Mouse (Mus musculus): ENCODE results near the gene Hsbp1. TPM values are rescaled to one million over a fixed set of nuclear protein-coding genes. Genes with fewer than 3 reads are reported as not detected.
"Not testable (repeated sequence)": the region's sequence is repeated elsewhere in the genome, so short reads cannot be mapped to it uniquely, and the experiment has no call there.

The Hsbp1 gene
- 329 and 342 TPM in 2 replicates for polyA plus RNA-seq (2015; fragmentation: Nextera tagmentation; extraction: Ambion mirVana)

DNA sequence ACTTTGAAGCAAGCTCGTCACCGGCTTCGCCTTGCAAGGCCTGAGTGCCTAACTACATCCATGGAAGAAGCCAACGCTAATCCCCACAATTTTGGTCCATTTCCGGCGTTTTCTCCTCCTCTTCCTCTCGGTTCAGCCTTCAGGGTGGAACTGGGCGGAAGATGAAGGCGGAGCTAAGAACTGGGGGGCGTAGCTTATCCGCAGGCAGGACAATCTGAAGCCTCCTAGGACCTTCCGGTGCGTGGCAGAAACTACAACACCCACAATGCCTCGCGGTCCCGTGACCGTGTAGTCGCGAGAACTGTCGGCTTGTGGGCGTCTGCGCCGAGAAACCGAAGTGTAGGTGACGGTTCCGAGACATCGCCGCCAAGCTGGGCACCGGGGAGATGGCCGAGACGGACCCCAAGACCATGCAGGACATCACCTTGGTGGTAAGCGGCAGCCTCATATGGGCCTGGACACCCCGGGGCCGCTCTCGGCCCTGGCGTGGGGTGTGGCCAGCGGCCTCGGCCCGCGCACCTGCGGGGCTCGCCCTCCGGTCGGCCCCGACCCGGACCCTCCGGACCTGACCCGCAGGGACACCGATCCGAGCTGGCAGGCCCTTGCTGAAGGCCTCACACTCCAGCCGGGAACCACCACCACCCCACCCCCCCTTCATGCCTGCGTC, at the start of gene Hsbp1:
Gene Hsbp1, plus strand, starts transcription at position 299 of the 667 bp plus-strand sequence.
- H3K4me2 ChIP-seq (replicated peaks; ENCODE audit: low read depth, low read length): peak within 1 kb of the TSS; percentile 64
- peaks cover 4% of the 10 kb centered on the region; the same call in 1 of the 2 replicates for H3K9me3 ChIP-seq (ENCODE audit: low read length)
- 3% methylated on average over 50 of the region's 52 CpGs for WGBS
- 0 out of 2 replicates have a peak within 1 kb of the TSS, but pooled peaks have one; percentile 3 for H3K27ac ChIP-seq (ENCODE audit: low read length)
- H3K4me3 ChIP-seq (ENCODE audit: low read length): peak within 1 kb of the TSS; percentile 94
- peak within 1 kb of the TSS; percentile 88 for H3K9ac ChIP-seq (replicated peaks; ENCODE audit: low read length)
- H3K36me3 ChIP-seq (ENCODE audit: insufficient read depth, low read length): peaks cover 30% of the 10 kb centered on the region
- peak; percentile 98 for ATAC-seq (ENCODE audit: low FRiP score, low TSS enrichment)
- H3K27me3 ChIP-seq (ENCODE audit: insufficient read depth, low read length): no peaks in the 10 kb centered on the region
- H3K4me1 ChIP-seq (ENCODE audit: insufficient read depth, low read length): peaks cover 8% of the 10 kb centered on the region

- H3K4me1 ChIP-seq (ENCODE audit: insufficient read depth, low read length): no peaks in the 10 kb centered on the region
- WGBS: 64% methylated on average over 13 of the region's 13 CpGs
- no peak overlapping the region for H3K4me3 ChIP-seq (ENCODE audit: low read length)
- H3K27me3 ChIP-seq (ENCODE audit: insufficient read depth, low read length): no peaks in the 10 kb centered on the region
- H3K9me3 ChIP-seq (ENCODE audit: low read length): peaks cover 2% of the 10 kb centered on the region; the same call in 1 of the 2 replicates
- ATAC-seq (ENCODE audit: low FRiP score, low TSS enrichment): no peak
- no peak overlapping the region for H3K9ac ChIP-seq (replicated peaks; ENCODE audit: low read length)
- no peak overlapping the region for H3K27ac ChIP-seq (ENCODE audit: low read length)
- H3K4me2 ChIP-seq (replicated peaks; ENCODE audit: low read depth, low read length): no peak overlapping the region
- H3K36me3 ChIP-seq (ENCODE audit: insufficient read depth, low read length): no peaks in the 10 kb centered on the region
Measured at GRCm38 (mm10) chr8:119295477-119295876, 48.8 kb upstream of the Hsbp1 start.

DNA sequence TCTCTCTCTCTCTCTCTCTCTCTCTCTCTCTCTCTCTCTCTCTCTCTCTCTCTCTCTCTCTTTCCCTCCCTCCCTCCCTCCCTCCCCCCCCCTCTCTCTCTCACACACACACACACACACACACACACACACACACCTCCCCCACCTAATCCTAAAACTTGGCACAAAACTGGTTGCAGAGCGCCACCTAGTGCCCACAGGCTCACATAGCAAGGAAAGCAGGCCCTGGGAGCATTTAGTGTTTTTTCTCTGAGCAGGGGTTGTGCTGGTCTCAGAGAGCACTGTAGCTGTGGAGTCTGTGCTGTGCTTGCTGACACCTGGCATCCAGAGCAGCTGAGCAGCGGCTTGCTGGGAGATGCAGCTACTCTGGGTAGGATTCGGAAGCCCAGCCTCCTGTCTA, 46.5 kb upstream of the Hsbp1 start:
- not testable (repeated sequence) for H3K36me3 ChIP-seq (ENCODE audit: insufficient read depth, low read length); H3K4me1 ChIP-seq (ENCODE audit: insufficient read depth, low read length); ATAC-seq (ENCODE audit: low FRiP score, low TSS enrichment); H3K27ac ChIP-seq (ENCODE audit: low read length); H3K9me3 ChIP-seq (ENCODE audit: low read length); H3K4me2 ChIP-seq (replicated peaks; ENCODE audit: low read depth, low read length); H3K9ac ChIP-seq (replicated peaks; ENCODE audit: low read length); H3K27me3 ChIP-seq (ENCODE audit: insufficient read depth, low read length); H3K4me3 ChIP-seq (ENCODE audit: low read length)
- 26% methylated on average over 3 of the region's 3 CpGs for WGBS

- H3K4me3 ChIP-seq (ENCODE audit: low read length): no peak overlapping the region
- WGBS: 91% methylated on average over 5 of the region's 5 CpGs
- no peak overlapping the region for H3K4me2 ChIP-seq (replicated peaks; ENCODE audit: low read depth, low read length)
- ATAC-seq (ENCODE audit: low FRiP score, low TSS enrichment): no peak
- no peak overlapping the region for H3K27ac ChIP-seq (ENCODE audit: low read length)
- H3K36me3 ChIP-seq (ENCODE audit: insufficient read depth, low read length): no peaks in the 10 kb centered on the region
- peaks cover 7% of the 10 kb centered on the region; the same call in 1 of the 2 replicates for H3K9me3 ChIP-seq (ENCODE audit: low read length)
- no peaks in the 10 kb centered on the region for H3K4me1 ChIP-seq (ENCODE audit: insufficient read depth, low read length)
- H3K27me3 ChIP-seq (ENCODE audit: insufficient read depth, low read length): no peaks in the 10 kb centered on the region
- H3K9ac ChIP-seq (replicated peaks; ENCODE audit: low read length): no peak overlapping the region
Measured at GRCm38 (mm10) chr8:119300335-119300734, 44.0 kb upstream of the Hsbp1 start.

DNA sequence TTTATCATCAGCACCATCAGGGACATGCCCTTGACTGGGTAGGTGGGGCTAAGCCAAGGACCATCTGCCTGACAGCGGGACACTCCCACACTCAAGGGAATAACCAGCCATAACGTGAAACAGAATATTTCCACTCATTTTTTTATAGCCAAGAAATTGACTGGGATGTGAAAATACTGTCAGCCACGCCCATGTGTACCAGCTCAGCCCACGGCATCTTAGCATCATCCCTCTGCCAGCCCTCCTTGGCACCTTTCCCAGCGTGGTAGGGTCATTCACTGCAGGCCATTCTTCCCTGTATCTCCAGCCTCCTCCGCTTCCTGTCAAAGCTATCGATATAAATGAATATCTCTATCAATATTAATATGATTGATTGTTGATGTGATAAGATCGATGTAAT, 40.1 kb upstream of the Hsbp1 start:
- 77% methylated on average over 8 of the region's 8 CpGs for WGBS
- Histone ChIP-seq H3K9ac (replicated peaks; ENCODE audit: low read length) (no peak overlapping the region), H3K4me1 (ENCODE audit: insufficient read depth, low read length) (no peaks in the 10 kb centered on the region), H3K27ac (ENCODE audit: low read length) (no peak overlapping the region), H3K36me3 (ENCODE audit: insufficient read depth, low read length) (no peaks in the 10 kb centered on the region), H3K4me3 (ENCODE audit: low read length) (no peak overlapping the region), H3K9me3 (ENCODE audit: low read length) (peaks cover 7% of the 10 kb centered on the region; the same call in 1 of the 2 replicates), H3K4me2 (replicated peaks; ENCODE audit: low read depth, low read length) (no peak overlapping the region), H3K27me3 (ENCODE audit: insufficient read depth, low read length) (no peaks in the 10 kb centered on the region)
- no peak for ATAC-seq (ENCODE audit: low FRiP score, low TSS enrichment)

DNA sequence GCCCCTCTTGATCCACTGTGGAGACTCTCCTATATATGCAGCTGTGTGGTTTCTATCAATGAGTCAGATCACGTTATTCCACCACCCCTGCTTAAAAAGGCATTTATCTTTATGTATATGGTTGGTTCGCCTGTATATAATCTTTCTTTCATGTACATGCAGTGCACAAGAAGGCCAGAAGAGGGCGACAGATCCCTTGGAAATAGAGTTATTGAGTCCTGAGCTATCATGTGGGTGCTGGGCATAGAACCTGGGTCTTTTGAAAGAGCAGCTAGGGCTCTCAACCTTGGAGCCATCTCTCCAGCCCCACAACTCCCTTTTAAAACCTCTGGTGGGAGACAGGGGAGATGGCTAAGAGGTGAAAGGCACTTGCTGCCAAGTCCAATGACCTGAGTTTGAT, 32.9 kb upstream of the Hsbp1 start:
- Histone ChIP-seq H3K27ac (ENCODE audit: low read length) (no peak overlapping the region), H3K9ac (replicated peaks; ENCODE audit: low read length) (no peak overlapping the region), H3K36me3 (ENCODE audit: insufficient read depth, low read length) (no peaks in the 10 kb centered on the region), H3K4me3 (ENCODE audit: low read length) (no peak overlapping the region), H3K27me3 (ENCODE audit: insufficient read depth, low read length) (no peaks in the 10 kb centered on the region), H3K4me1 (ENCODE audit: insufficient read depth, low read length) (no peaks in the 10 kb centered on the region), H3K4me2 (replicated peaks; ENCODE audit: low read depth, low read length) (no peak overlapping the region), H3K9me3 (ENCODE audit: low read length) (no peaks in the 10 kb centered on the region)
- 33% methylated on average over 3 of the region's 3 CpGs for WGBS
- no peak for ATAC-seq (ENCODE audit: low FRiP score, low TSS enrichment)

DNA sequence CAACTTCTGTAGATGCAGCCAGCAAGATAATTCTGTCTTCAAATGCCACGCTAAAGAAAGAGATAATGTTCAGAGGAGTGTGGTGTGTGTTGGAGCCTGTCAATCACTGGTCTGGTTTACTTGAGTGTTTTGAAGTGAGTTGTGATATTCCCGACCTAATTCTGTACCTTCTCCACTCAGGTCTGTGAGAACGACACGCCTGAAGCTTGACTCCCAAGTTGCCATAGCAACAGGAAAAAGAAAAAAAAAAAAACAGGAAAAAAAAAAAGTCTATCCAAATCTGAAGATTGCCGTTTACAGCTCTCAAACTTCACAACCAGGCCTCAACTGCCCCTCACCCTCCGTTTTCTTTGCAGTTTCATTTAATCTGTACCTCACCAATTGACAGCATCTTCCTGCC, 21.1 kb upstream of the Hsbp1 start:
- no peak overlapping the region for H3K9ac ChIP-seq (replicated peaks; ENCODE audit: low read length)
- no peak for ATAC-seq (ENCODE audit: low FRiP score, low TSS enrichment)

GRCm38 (mm10) chr8:119339546-119339945, 4.7 kb upstream of the Hsbp1 start:
- H3K27ac ChIP-seq (ENCODE audit: low read length): no peak overlapping the region
- H3K27me3 ChIP-seq (ENCODE audit: insufficient read depth, low read length): no peaks in the 10 kb centered on the region
- no peak for ATAC-seq (ENCODE audit: low FRiP score, low TSS enrichment)
- H3K9ac ChIP-seq (replicated peaks; ENCODE audit: low read length): no peak overlapping the region
- H3K4me1 ChIP-seq (ENCODE audit: insufficient read depth, low read length): no peaks in the 10 kb centered on the region
- H3K9me3 ChIP-seq (ENCODE audit: low read length): peaks cover 11% of the 10 kb centered on the region
- WGBS: 70% methylated on average over 4 of the region's 4 CpGs
- H3K4me2 ChIP-seq (replicated peaks; ENCODE audit: low read depth, low read length): no peak overlapping the region
- H3K4me3 ChIP-seq (ENCODE audit: low read length): no peak overlapping the region
- H3K36me3 ChIP-seq (ENCODE audit: insufficient read depth, low read length): no peaks in the 10 kb centered on the region

More for the DNA sequence above, 21.1 kb upstream of the Hsbp1 start:
- 47% methylated on average over 6 of the region's 6 CpGs for WGBS
- Histone ChIP-seq H3K4me3 (ENCODE audit: low read length) (no peak overlapping the region), H3K27me3 (ENCODE audit: insufficient read depth, low read length) (no peaks in the 10 kb centered on the region), H3K36me3 (ENCODE audit: insufficient read depth, low read length) (no peaks in the 10 kb centered on the region), H3K4me2 (replicated peaks; ENCODE audit: low read depth, low read length) (no peak overlapping the region), H3K27ac (ENCODE audit: low read length) (no peak overlapping the region), H3K9me3 (ENCODE audit: low read length) (no peaks in the 10 kb centered on the region), H3K4me1 (ENCODE audit: insufficient read depth, low read length) (no peaks in the 10 kb centered on the region)

- 83% methylated on average over 3 of the region's 3 CpGs for WGBS
- Histone ChIP-seq H3K27me3 (ENCODE audit: insufficient read depth, low read length) (no peaks in the 10 kb centered on the region), H3K4me3 (ENCODE audit: low read length) (peak overlapping the region; percentile 94), H3K4me1 (ENCODE audit: insufficient read depth, low read length) (peaks cover 8% of the 10 kb centered on the region), H3K9me3 (ENCODE audit: low read length) (peaks cover 5% of the 10 kb centered on the region; the same call in 1 of the 2 replicates), H3K27ac (ENCODE audit: low read length) (no peak overlapping the region), H3K36me3 (ENCODE audit: insufficient read depth, low read length) (peaks cover 23% of the 10 kb centered on the region), H3K9ac (replicated peaks; ENCODE audit: low read length) (no peak overlapping the region), H3K4me2 (replicated peaks; ENCODE audit: low read depth, low read length) (peak overlapping the region; percentile 37)
- ATAC-seq (ENCODE audit: low FRiP score, low TSS enrichment): peak; percentile 14
Measured at GRCm38 (mm10) chr8:119343606-119344005, 682 bp upstream of the Hsbp1 start.

- H3K27me3 ChIP-seq (ENCODE audit: insufficient read depth, low read length): no peaks in the 10 kb centered on the region
- 51% methylated on average over 22 of the region's 22 CpGs for WGBS
- H3K27ac ChIP-seq (ENCODE audit: low read length): no peak overlapping the region
- peak overlapping the region; percentile 64 for H3K4me2 ChIP-seq (replicated peaks; ENCODE audit: low read depth, low read length)
- peak overlapping the region; percentile 88 for H3K9ac ChIP-seq (replicated peaks; ENCODE audit: low read length)
- H3K4me3 ChIP-seq (ENCODE audit: low read length): peak overlapping the region; percentile 94
- H3K4me1 ChIP-seq (ENCODE audit: insufficient read depth, low read length): peaks cover 8% of the 10 kb centered on the region
- peaks cover 4% of the 10 kb centered on the region; the same call in 1 of the 2 replicates for H3K9me3 ChIP-seq (ENCODE audit: low read length)
- peaks cover 35% of the 10 kb centered on the region for H3K36me3 ChIP-seq (ENCODE audit: insufficient read depth, low read length)
- no peak for ATAC-seq (ENCODE audit: low FRiP score, low TSS enrichment)
Measured at GRCm38 (mm10) chr8:119345029-119345682, 868 bp downstream of the Hsbp1 start.

Measured in kidney, embryonic 16.5 days (tissue).